Mouse (Mus musculus) v-Abl transformed pro-B cells (cell line): Measurements from ENCODE around the gene Ect2.

Experiments
- in situ Hi-C, 2 experiments: fragments of 400-800 bp; cut with MboI; formaldehyde crosslinking; loops; one replicate each; pipeline ENCODE4 v1.15.1; 2025; ENCODE audit not compliant: unreplicated experiment in 2 of 2

Ect2 gene

GRCm38 (mm10) chr3:27161645-27162409 lies 8.1 kb upstream of the Ect2 start:
- in situ Hi-C loops, result no loop called here

- in situ Hi-C loops, result no loop called here
Measured at GRCm38 (mm10) chr3:27158910-27159309, 5.2 kb upstream of the Ect2 start.

GRCm38 (mm10) chr3:27156594-27156949 lies 2.9 kb upstream of the Ect2 start:
- in situ Hi-C loops, result no loop called here

- in situ Hi-C loops, result no loop called here
Measured at GRCm38 (mm10) chr3:27155856-27156593, 2.3 kb upstream of the Ect2 start.

- in situ Hi-C loops, result no loop called here
Measured at GRCm38 (mm10) chr3:27155051-27155855, 1.6 kb upstream of the Ect2 start.

- in situ Hi-C loops, result no loop called here
Measured at GRCm38 (mm10) chr3:27154280-27154679, 602 bp upstream of the Ect2 start.

- in situ Hi-C loops, result no loop called here
Measured at GRCm38 (mm10) chr3:27153191-27153671, 447 bp downstream of the Ect2 start.

GRCm38 (mm10) chr3:27145733-27146132 lies 7.9 kb downstream of the Ect2 start:
- in situ Hi-C loops, result no loop called here

GRCm38 (mm10) chr3:27143570-27143969 lies 10.1 kb downstream of the Ect2 start:
- in situ Hi-C loops, result no loop called here

- in situ Hi-C loops, result no loop called here
Measured at GRCm38 (mm10) chr3:27140101-27140500, 13.6 kb downstream of the Ect2 start.

- in situ Hi-C loops, result loop anchor here in 1 of 2 experiments (25.0 kb wide), 1 partner anchor 1690 kb away; the partner anchor contains the start of gene Rpl22l1
Measured at GRCm38 (mm10) chr3:27121864-27122450, 31.7 kb downstream of the Ect2 start.

- in situ Hi-C loops, result loop anchor here in 1 of 2 experiments (25.0 kb wide), 1 partner anchor 1691 kb away; the partner anchor contains the start of gene Rpl22l1
Measured at GRCm38 (mm10) chr3:27120932-27121331, 32.7 kb downstream of the Ect2 start.

- in situ Hi-C loops, result loop anchor here (5.0 to 25.0 kb wide), 3 partner anchors 114 to 1694 kb away; partner anchors contain the start of gene Rpl22l1 (in 1 of the 2)
Measured at GRCm38 (mm10) chr3:27118227-27118626, 35.5 kb downstream of the Ect2 start.

GRCm38 (mm10) chr3:27110860-27111259 lies 42.8 kb downstream of the Ect2 start:
- in situ Hi-C loops, result loop anchor here in 1 of 2 experiments (25.0 kb wide), 1 partner anchor 1701 kb away; the partner anchor contains the start of gene Rpl22l1

- in situ Hi-C loops, result loop anchor here in 1 of 2 experiments (25.0 kb wide), 1 partner anchor 1703 kb away; the partner anchor contains the start of gene Rpl22l1
Measured at GRCm38 (mm10) chr3:27109109-27109508, 44.6 kb downstream of the Ect2 start.

- in situ Hi-C loops, result loop anchor here in 1 of 2 experiments (25.0 kb wide), 1 partner anchor 1705 kb away; the partner anchor contains the start of gene Rpl22l1
Measured at GRCm38 (mm10) chr3:27107142-27107541, 46.5 kb downstream of the Ect2 start.

- in situ Hi-C loops, result loop anchor here in 1 of 2 experiments (25.0 kb wide), 1 partner anchor 1709 kb away; the partner anchor contains the start of gene Rpl22l1
Measured at GRCm38 (mm10) chr3:27102965-27103364, 50.7 kb downstream of the Ect2 start.

- in situ Hi-C loops, result no loop called here
Measured at GRCm38 (mm10) chr3:27098633-27099032, 55.0 kb downstream of the Ect2 start.

- in situ Hi-C loops, result no loop called here
Measured at GRCm38 (mm10) chr3:27086221-27086620, 67.5 kb downstream of the Ect2 start.
